Mouse (Mus musculus) G1E (cell line): ENCODE data around the gene Dgat2. TPM values are rescaled to one million over a fixed set of nuclear protein-coding genes. Genes with fewer than 3 reads are reported as not detected.

Experiments
- ATAC-seq: 2 replicates; pipeline ENCODE4 v1.8.0; 2016; ENCODE audit warnings: mild to moderate bottlenecking; ENCODE audit not compliant: insufficient number of reproducible peaks, poor library complexity, low FRiP score, severe bottlenecking; ENCODE audit errors: extremely low read depth
- DNase-seq: peaks from one replicate; pipeline ENCODE4 v3.0.0; 2012; ENCODE audit warnings: low spot score
- H3K27me3 ChIP-seq: 2 replicates; pipeline ENCODE4 v1.6.1; 2012; ENCODE audit warnings: mild to moderate bottlenecking, low read length, inconsistent platforms; ENCODE audit not compliant: insufficient read depth
- H3K36me3 ChIP-seq: replicated peaks from 2 replicates; pipeline ENCODE3; 2012; ENCODE audit warnings: mild to moderate bottlenecking, inconsistent platforms
- H3K4me1 ChIP-seq: 2 replicates; pipeline ENCODE4 v1.6.1; 2012; ENCODE audit warnings: low read depth, low read length, inconsistent platforms, mixed read lengths; ENCODE audit not compliant: insufficient read depth
- H3K4me3 ChIP-seq: 2 replicates; pipeline ENCODE4 v1.5.1; 2012; ENCODE audit warnings: low read depth, mild to moderate bottlenecking, inconsistent platforms, low read length, moderate library complexity, mixed read lengths
- H3K9me3 ChIP-seq: replicated peaks from 2 replicates; pipeline ENCODE4 v1.6.1; 2012; ENCODE audit warnings: inconsistent platforms
- CTCF ChIP-seq: IDR thresholded peaks from 2 replicates; pipeline ENCODE4 v1.5.1; 2012; ENCODE audit warnings: low read depth, low read length, inconsistent platforms, mixed read lengths
- GATA1 ChIP-seq: IDR thresholded peaks from 2 replicates; pipeline ENCODE4 v1.6.1; 2012; ENCODE audit warnings: borderline replicate concordance, low read length, inconsistent platforms, mixed read lengths
- GATA2 ChIP-seq: IDR thresholded peaks from 2 replicates; pipeline ENCODE4 v1.6.1; 2012; ENCODE audit warnings: low read depth, low read length, inconsistent platforms, borderline replicate concordance
- POLR2AphosphoS5 ChIP-seq: IDR thresholded peaks from 2 replicates; pipeline ENCODE4 v1.6.1; 2012; ENCODE audit warnings: low read depth, low read length, inconsistent platforms; ENCODE audit not compliant: insufficient replicate concordance
- TAL1 ChIP-seq: conservative IDR thresholded peaks from 2 replicates; pipeline ENCODE4 v1.6.1; 2012; ENCODE audit warnings: low read depth, low read length, inconsistent platforms, mixed read lengths
- polyA plus RNA-seq: library from polyadenylated mRNA; stranded (reverse); fragments of >175 nt; gene quantifications from 2 replicates; pipeline ENCODE4 v1.2.3, GENCODE M21; 2012
- total RNA-seq, 2 experiments: library from RNA; stranded (forward) in 1 of 2; stranded (reverse) in 1 of 2; fragments of 200-1000 nt in 1 of 2; fragments of >200 nt in 1 of 2; fragmentation: Nextera tagmentation in 1 of 2; gene quantifications; 2 replicates each; pipeline ENCODE4 v1.2.3; 2014 to 2017

Gene Dgat2
- total and polyA plus RNA-seq, 3 experiments: 0.08 to 0.27 TPM; not detected in 1

DNA sequence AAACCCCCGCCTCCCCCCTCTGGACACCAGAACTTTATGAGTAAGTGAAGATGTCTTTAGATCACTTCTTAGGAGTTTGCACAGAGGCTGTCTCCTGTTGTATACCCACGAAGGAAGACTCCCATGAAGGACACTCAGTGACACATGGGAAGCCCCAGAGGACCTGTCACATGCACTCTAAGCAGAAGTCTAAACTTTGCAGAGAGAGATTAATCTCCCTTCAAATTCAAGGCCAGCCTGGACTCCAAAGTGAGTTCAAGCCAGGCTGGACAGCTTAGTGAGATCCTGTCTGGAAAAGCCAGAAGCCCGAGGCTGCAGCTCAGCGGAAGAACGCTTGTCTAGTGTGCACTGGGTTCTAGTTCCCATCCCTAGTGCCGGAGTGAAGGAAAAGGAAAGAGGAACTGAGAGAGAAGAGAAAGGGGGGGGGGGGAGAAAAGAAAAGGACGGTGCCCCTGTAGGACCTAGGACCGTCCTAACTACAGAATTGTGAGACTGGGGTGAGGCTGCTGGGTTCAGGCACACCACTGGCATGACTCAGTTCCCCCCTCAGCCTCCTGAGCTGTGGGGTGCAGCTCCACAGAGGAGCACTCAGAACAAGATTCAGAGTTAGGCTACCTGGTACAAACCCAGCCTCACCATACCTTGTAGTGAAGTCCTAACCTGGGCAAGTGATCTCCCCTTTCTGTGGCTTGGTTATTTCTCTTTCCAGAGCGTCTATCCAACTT is 17.1 kb upstream of the Dgat2 start:
- DNase-seq (no peak), ATAC-seq (no peak)
- no peaks in the 10 kb centered on the region for H3K36me3 ChIP-seq
- H3K4me3 ChIP-seq: no peak overlapping the region
- no peak for TF ChIP-seq POLR2AphosphoS5
- no peak for TF ChIP-seq GATA2
- TF ChIP-seq CTCF: no peak
- TF ChIP-seq TAL1: no peak
- TF ChIP-seq GATA1: no peak
- no peaks in the 10 kb centered on the region for H3K4me1 ChIP-seq
- H3K9me3 ChIP-seq: no peaks in the 10 kb centered on the region
- H3K27me3 ChIP-seq: peaks cover 5% of the 10 kb centered on the region; the same call in 1 of the 2 replicates

DNA sequence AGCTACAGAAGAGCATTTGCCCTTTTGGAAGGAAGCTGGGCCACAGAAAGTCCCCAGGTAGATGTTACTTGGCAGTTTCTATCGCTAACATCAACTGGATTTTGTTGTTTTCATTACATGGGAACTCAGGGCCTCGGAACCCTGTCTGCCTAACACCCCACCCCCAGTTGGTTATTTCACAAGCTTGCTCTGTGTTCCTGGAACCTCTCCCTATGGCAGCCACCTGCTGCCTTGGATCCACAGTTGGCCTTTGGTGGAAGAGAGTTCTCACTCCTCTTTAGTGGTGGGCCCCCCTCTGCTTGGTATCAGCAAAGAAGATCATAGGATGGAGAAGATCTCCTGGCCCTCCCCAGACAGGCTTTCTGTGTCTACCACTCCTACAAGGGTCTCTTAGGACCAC is 16.3 kb upstream of the Dgat2 start:
- TF ChIP-seq POLR2AphosphoS5 (no peak), CTCF (no peak), TAL1 (no peak), GATA1 (no peak), GATA2 (no peak)
- H3K27me3 ChIP-seq: peaks cover 3% of the 10 kb centered on the region; the same call in 1 of the 2 replicates
- no peaks in the 10 kb centered on the region for H3K4me1 ChIP-seq
- no peak for ATAC-seq
- no peak for DNase-seq
- H3K36me3 ChIP-seq: no peaks in the 10 kb centered on the region
- no peaks in the 10 kb centered on the region for H3K9me3 ChIP-seq
- H3K4me3 ChIP-seq: no peak overlapping the region

GRCm38 (mm10) chr7:99194511-99194910 is 12.0 kb upstream of the Dgat2 start:
- Histone ChIP-seq H3K27me3 (no peaks in the 10 kb centered on the region; the same call in 1 of the 2 replicates), H3K4me1 (no peaks in the 10 kb centered on the region), H3K36me3 (no peaks in the 10 kb centered on the region), H3K4me3 (no peak overlapping the region), H3K9me3 (no peaks in the 10 kb centered on the region)
- DNase-seq (no peak), ATAC-seq (no peak)
- TF ChIP-seq GATA2: no peak
- TF ChIP-seq CTCF: no peak
- TF ChIP-seq POLR2AphosphoS5: no peak
- TF ChIP-seq GATA1: no peak
- no peak for TF ChIP-seq TAL1

GRCm38 (mm10) chr7:99193926-99194325 is 11.4 kb upstream of the Dgat2 start:
- H3K4me3 ChIP-seq: no peak overlapping the region
- TF ChIP-seq GATA1 (no peak), GATA2 (no peak)
- no peaks in the 10 kb centered on the region for H3K4me1 ChIP-seq
- no peaks in the 10 kb centered on the region for H3K9me3 ChIP-seq
- no peaks in the 10 kb centered on the region for H3K36me3 ChIP-seq
- no peaks in the 10 kb centered on the region; the same call in 1 of the 2 replicates for H3K27me3 ChIP-seq
- ATAC-seq: no peak
- no peak for DNase-seq

GRCm38 (mm10) chr7:99191411-99191810 is 8.9 kb upstream of the Dgat2 start:
- DNase-seq (no peak), ATAC-seq (no peak)
- no peak for TF ChIP-seq GATA2
- no peak for TF ChIP-seq TAL1
- no peak for TF ChIP-seq GATA1
- TF ChIP-seq CTCF: no peak
- no peak for TF ChIP-seq POLR2AphosphoS5
- H3K36me3 ChIP-seq: no peaks in the 10 kb centered on the region
- no peak overlapping the region for H3K4me3 ChIP-seq
- H3K27me3 ChIP-seq: peaks cover 9% of the 10 kb centered on the region
- H3K9me3 ChIP-seq: no peaks in the 10 kb centered on the region
- H3K4me1 ChIP-seq: no peaks in the 10 kb centered on the region

DNA sequence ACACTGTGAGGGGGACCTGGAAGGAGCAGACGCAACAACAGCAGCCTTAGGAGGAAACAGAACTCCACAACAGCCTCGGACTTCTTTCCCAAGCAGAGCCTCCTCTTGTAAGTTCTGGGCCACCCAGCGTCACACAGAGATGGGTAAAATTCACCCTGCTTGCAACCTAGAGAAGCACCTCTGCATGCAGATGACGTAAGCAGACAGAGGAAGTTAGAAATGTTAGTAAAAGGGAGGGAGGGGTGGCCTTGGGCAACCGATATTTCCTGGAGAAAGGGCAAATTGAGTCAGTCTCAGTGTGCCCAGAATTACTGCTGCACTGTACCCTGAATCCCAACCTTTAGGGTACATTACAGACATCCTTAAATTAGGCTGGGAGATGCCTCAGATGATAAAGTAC is 7.4 kb upstream of the Dgat2 start:
- DNase-seq: no peak
- no peaks in the 10 kb centered on the region for H3K36me3 ChIP-seq
- H3K4me3 ChIP-seq: no peak overlapping the region
- TF ChIP-seq GATA2: no peak
- no peak for TF ChIP-seq POLR2AphosphoS5
- TF ChIP-seq CTCF: no peak
- no peak for TF ChIP-seq TAL1
- TF ChIP-seq GATA1: no peak
- H3K9me3 ChIP-seq: no peaks in the 10 kb centered on the region
- no peak for ATAC-seq
- peaks cover 13% of the 10 kb centered on the region for H3K27me3 ChIP-seq
- no peaks in the 10 kb centered on the region for H3K4me1 ChIP-seq
